ENCODE assay signal across 30 mouse cellular contexts in genomic region chr6:54957655-54958054, GRCm38 (mm10). TPM values are rescaled to one million over a fixed set of nuclear protein-coding genes. Genes with fewer than 3 reads are reported as not detected.
DNase-seq lines count a peak whose midpoint lies in the region; ATAC-seq and TF ChIP-seq lines count a peak whose summit lies in the region.
"Had no signal": no experiment of that assay in that cellular context is flagged by ENCODE, and none has a peak within 500 bp of the region (broad histone marks: within the 10 kb centered on the region; RNA-seq: fewer than 3 reads in every experiment).

No protein-coding gene starts in this region.

- TF ChIP-seq POLR2A in ES-Bruce4 (IDR thresholded peaks at IDR 0.05; ENCODE audit: insufficient read depth, low read length) = no peak

- no peak for TF ChIP-seq EP300 in ES-Bruce4 (IDR thresholded peaks at IDR 0.05; ENCODE audit: insufficient read depth, low read depth, low read length)

- DNase-seq in gastrocnemius, adult 2 months = no peak
- no peak for DNase-seq in gastrocnemius, postnatal 36 days
- DNase-seq in heart, adult 9 months (ENCODE audit: low spot score in 2 of 2) = peak; percentile 61 to 67
- DNase-seq in heart, postnatal 10 days = no peak
- DNase-seq in retina, embryonic 14.5 days (ENCODE audit: low spot score) = no peak
- DNase-seq: adrenal gland, postnatal 25 days; cerebellum, adult 8-10 months; cerebellum, postnatal 36 days; kidney, adult 18-20 months; kidney, postnatal 25 days; liver; lung, adult 2 months; lung, postnatal 4 days; thymus, adult 18-20 months; thymus, postnatal 36 days had no signal

- H3K36me3 ChIP-seq in ES-Bruce4 (ENCODE audit: control insufficient read depth, insufficient read depth, low read length, poor library complexity, severe bottlenecking) = no peaks in the 10 kb centered on the region
- no peaks in the 10 kb centered on the region for H3K36me3 ChIP-seq in hindbrain, embryonic 16.5 days (ENCODE audit: control insufficient read depth, insufficient read depth, low read length)
- H3K36me3 ChIP-seq: heart, embryonic 15.5 days; hindbrain, embryonic 15.5 days; kidney, embryonic 15.5 days; midbrain, embryonic 12.5 days; neural tube, embryonic 12.5 days had no signal

- intact Hi-C loops in gastrocnemius, adult 2 months (cut with DNase I) = no loop called here
- intact Hi-C loops in gastrocnemius, postnatal 36 days (cut with DNase I) = no loop called here
- intact Hi-C loops in heart, postnatal 10 days (cut with DNase I) = no loop called here

- no peak overlapping the region for H3K9ac ChIP-seq in ES-Bruce4 (ENCODE audit: low read depth, poor library complexity, severe bottlenecking)
- H3K9ac ChIP-seq in hindbrain, embryonic 16.5 days (ENCODE audit: low read depth, low read length) = no peak overlapping the region
- H3K9ac ChIP-seq: heart, embryonic 15.5 days; hindbrain, embryonic 15.5 days; kidney, embryonic 15.5 days; liver, embryonic 14.5 days; midbrain, embryonic 12.5 days; neural tube, embryonic 12.5 days had no signal

- no peak for ATAC-seq in hindbrain, embryonic 16.5 days
- ATAC-seq: activated CD4-positive, CD25-positive, alpha-beta regulatory T cell, adult 4 months; CD4-positive, CD25-positive, alpha-beta regulatory T cell, adult 4 months; forebrain, embryonic 14.5 days had no signal

- H3K27me3 ChIP-seq in ES-Bruce4 (ENCODE audit: control insufficient read depth, insufficient read depth, low read length, poor library complexity, severe bottlenecking) = no peaks in the 10 kb centered on the region
- H3K27me3 ChIP-seq in hindbrain, embryonic 16.5 days (replicated peaks; ENCODE audit: control insufficient read depth, insufficient read depth, low read length) = no peaks in the 10 kb centered on the region
- H3K27me3 ChIP-seq: heart, embryonic 15.5 days; hindbrain, embryonic 15.5 days; kidney, embryonic 15.5 days; midbrain, embryonic 12.5 days; neural tube, embryonic 12.5 days had no signal

- H3K4me3 ChIP-seq in gastrocnemius, adult 2 months = no peak overlapping the region
- no peak overlapping the region for H3K4me3 ChIP-seq in ES-Bruce4 (ENCODE audit: low read depth, low read length)
- H3K4me3 ChIP-seq in brown adipose tissue, adult 24 weeks (ENCODE audit: insufficient read depth, low read depth, low read length) = no peak overlapping the region
- no peak overlapping the region for H3K4me3 ChIP-seq in hindbrain, embryonic 16.5 days (ENCODE audit: low read length)
- H3K4me3 ChIP-seq: heart, embryonic 15.5 days; hindbrain, embryonic 15.5 days; kidney, embryonic 15.5 days; megakaryocyte, embryonic 14.5 days; midbrain, embryonic 12.5 days; myocyte; neural tube, embryonic 12.5 days had no signal

- TF ChIP-seq CTCF in gastrocnemius, adult 2 months (IDR thresholded peaks at IDR 0.05) = no peak
- no peak for TF ChIP-seq CTCF in ES-Bruce4 (IDR thresholded peaks at IDR 0.05; ENCODE audit: low read depth, low read length)

- H3K4me1 ChIP-seq in ES-Bruce4 (ENCODE audit: control insufficient read depth, insufficient read depth, low read length) = peaks cover 8% of the 10 kb centered on the region
- H3K4me1 ChIP-seq in brown adipose tissue, adult 24 weeks (ENCODE audit: control insufficient read depth, insufficient read depth, insufficient read length, low read length) = peaks cover 40% of the 10 kb centered on the region
- no peaks in the 10 kb centered on the region for H3K4me1 ChIP-seq in hindbrain, embryonic 16.5 days (ENCODE audit: control insufficient read depth, insufficient read depth, low read depth, low read length)
- H3K4me1 ChIP-seq: hindbrain, embryonic 15.5 days; kidney, embryonic 15.5 days; midbrain, embryonic 12.5 days had no signal

- 93% methylated on average over 8 of the region's 8 CpGs for WGBS in hindbrain, embryonic 16.5 days

- peaks cover 2% of the 10 kb centered on the region; the same call in 1 of the 2 replicates for H3K9me3 ChIP-seq in ES-Bruce4 (replicated peaks; ENCODE audit: control insufficient read depth, insufficient read depth, low read length, poor library complexity, severe bottlenecking)
- 0 out of 2 replicates have a peak, but pooled peaks cover under 1% of the 10 kb centered on the region for H3K9me3 ChIP-seq in hindbrain, embryonic 16.5 days (ENCODE audit: control insufficient read depth, low read length)
- H3K9me3 ChIP-seq: heart, embryonic 15.5 days; hindbrain, embryonic 15.5 days; kidney, embryonic 15.5 days; midbrain, embryonic 12.5 days; neural tube, embryonic 12.5 days had no signal

- H3K4me2 ChIP-seq in hindbrain, embryonic 16.5 days (ENCODE audit: low read length) = no peak overlapping the region
- H3K4me2 ChIP-seq: heart, embryonic 15.5 days; hindbrain, embryonic 15.5 days; kidney, embryonic 15.5 days; midbrain, embryonic 12.5 days; neural tube, embryonic 12.5 days had no signal

- peak overlapping the region; percentile 75 for H3K27ac ChIP-seq in gastrocnemius, adult 2 months
- H3K27ac ChIP-seq in ES-Bruce4 (ENCODE audit: insufficient read depth, low read length) = peak overlapping the region; percentile 7
- peak overlapping the region; percentile 72 for H3K27ac ChIP-seq in brown adipose tissue, adult 24 weeks (replicated peaks; ENCODE audit: low read depth, low read length)
- H3K27ac ChIP-seq in hindbrain, embryonic 16.5 days (ENCODE audit: low read depth, low read length) = no peak overlapping the region
- H3K27ac ChIP-seq: heart, embryonic 15.5 days; hindbrain, embryonic 15.5 days; kidney, embryonic 15.5 days; liver, embryonic 14.5 days; midbrain, embryonic 12.5 days; neural tube, embryonic 12.5 days; stomach, postnatal 0 days had no signal

RNA-seq across cellular contexts. Expression of gene Nod1, which starts 14.8 kb away (rescaled TPM):
- 1 to 10 TPM; 7.6 to 9.1 TPM for total RNA-seq in gastrocnemius, adult 2 months (2021)
- 1 to 10 TPM; 6.1 to 8.2 TPM for total RNA-seq in gastrocnemius, postnatal 36 days (2021)
- total RNA-seq in heart, postnatal 10 days (2021) = 10 to 100 TPM; 14.2 to 15.8 TPM
- 9.4 and 10.0 TPM in 2 replicates for polyA plus RNA-seq in ES-Bruce4 (2011; ENCODE audit: insufficient read depth, insufficient read length, low read depth, missing spikeins)
- polyA plus RNA-seq in brown adipose tissue, adult 24 weeks (2012; ENCODE audit: insufficient read depth, insufficient read length, missing spikeins) = 6.7 and 7.0 TPM in 2 replicates
- polyA plus RNA-seq in hindbrain, embryonic 16.5 days (2015; fragmentation: Nextera tagmentation; extraction: Ambion mirVana) = 3.1 and 3.6 TPM in 2 replicates

RNA-seq across cellular contexts. Expression of gene Ggct, which starts 35.1 kb away (rescaled TPM):
- total RNA-seq in gastrocnemius, adult 2 months (2021) = 10 to 100 TPM in 1 of 2 experiments, 1 to 10 TPM in 1; 9.6 to 11.0 TPM
- 1 to 10 TPM; 8.8 to 8.9 TPM for total RNA-seq in gastrocnemius, postnatal 36 days (2021)
- total RNA-seq in heart, postnatal 10 days (2021) = 10 to 100 TPM in 1 of 2 experiments, 1 to 10 TPM in 1; 9.3 to 13.7 TPM
- 44.7 and 50.1 TPM in 2 replicates for polyA plus RNA-seq in ES-Bruce4 (2011; ENCODE audit: insufficient read depth, insufficient read length, low read depth, missing spikeins)
- polyA plus RNA-seq in brown adipose tissue, adult 24 weeks (2012; ENCODE audit: insufficient read depth, insufficient read length, missing spikeins) = 8.8 and 16.8 TPM in 2 replicates
- 14.3 and 20.5 TPM in 2 replicates for polyA plus RNA-seq in hindbrain, embryonic 16.5 days (2015; fragmentation: Nextera tagmentation; extraction: Ambion mirVana)

Comparison
In these comparisons a context has a peak if more than half of its experiments do, and no peak if none do; other contexts are left out.
1. DNase-seq: peak in heart, adult 9 months (2 of 2); none in gastrocnemius, adult 2 months (single experiment), gastrocnemius, postnatal 36 days (0 of 2), heart, postnatal 10 days (0 of 2) and retina, embryonic 14.5 days (single experiment).